Mouse (Mus musculus) duodenum, adult 2 months (tissue): Measurements from ENCODE around the gene Ltc4s. TPM values are rescaled to one million over a fixed set of nuclear protein-coding genes. Genes with fewer than 3 reads are reported as not detected.

Source experiments
- polyA plus RNA-seq: library from polyadenylated mRNA; depleted of rRNA; stranded (reverse); fragments of >200 nt; gene quantifications from 2 replicates; pipeline ENCODE4 v1.2.3, GENCODE M21; 2012; ENCODE audit warnings: low replicate concordance; rRNA removed

The Ltc4s gene
- 97.9 and 207 TPM in 2 replicates for polyA plus RNA-seq

DNA sequence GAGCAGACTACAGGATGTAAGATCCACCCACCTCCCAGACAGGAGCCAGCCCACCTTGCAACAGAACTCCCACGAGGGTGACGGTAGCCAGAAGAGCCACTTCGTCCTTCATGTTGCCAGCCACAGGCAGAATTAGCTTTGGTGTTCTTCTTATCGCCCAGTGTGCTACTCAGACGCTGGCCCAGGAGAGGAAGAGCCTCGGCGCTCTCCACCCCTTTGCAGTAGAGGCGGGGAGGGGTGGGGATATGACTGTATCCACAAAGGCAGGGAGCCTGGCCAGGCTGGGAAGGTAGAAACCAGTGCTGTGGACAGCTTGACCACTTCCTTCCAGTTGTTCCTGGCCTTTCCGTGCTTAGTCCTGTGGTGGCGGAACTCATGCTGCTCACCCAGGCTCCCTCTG, at the start of gene Ltc4s:
Gene Ltc4s (minus strand): TSS at position 293 of the 400 bp plus-strand sequence.

DNA sequence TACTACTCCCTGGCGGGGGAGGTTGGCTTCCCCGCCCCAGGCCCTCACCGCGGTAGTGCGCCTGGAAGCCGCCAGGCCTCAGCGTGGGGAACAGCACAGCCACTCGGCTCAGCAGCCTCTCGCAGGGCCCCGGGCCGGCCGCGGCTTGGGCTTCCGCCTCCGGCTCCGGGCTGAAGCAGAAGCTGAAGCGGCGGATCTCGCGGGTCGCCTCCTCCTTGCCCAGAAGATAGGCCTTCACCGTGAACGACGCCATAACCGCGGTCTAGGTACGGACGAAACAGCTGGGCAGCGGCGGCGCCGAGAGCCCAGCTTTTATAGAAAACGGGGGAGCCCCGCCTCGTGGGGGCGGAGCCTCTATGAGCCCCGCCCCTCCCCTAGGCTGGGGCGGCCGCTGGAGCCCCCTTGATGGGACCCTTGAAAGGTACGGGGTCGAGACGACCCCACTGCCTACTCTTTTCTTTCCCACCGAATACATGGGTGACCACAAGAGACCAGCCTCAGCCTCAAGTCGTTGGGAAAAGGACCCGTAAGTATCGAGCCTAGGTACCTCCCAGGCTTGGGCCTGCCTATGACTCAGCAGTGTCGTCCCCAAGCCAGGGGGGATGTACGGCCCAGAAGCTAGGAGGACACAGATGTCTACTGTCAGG, 27.8 kb downstream of the Ltc4s start, which contains the start of the genes Sqstm1 and Mgat4b:
Gene Sqstm1 (minus strand): TSS at position 323 of the 647 bp plus-strand sequence.
Gene Mgat4b (plus strand): TSS at position 386 of the 647 bp plus-strand sequence.

Other genes starting within 250 kb of the Ltc4s start
- gene Rnf130, start 213.3 kb downstream of the Ltc4s start, polyA plus RNA-seq, result 24.9 and 32.5 TPM in 2 replicates
- gene Tbc1d9b, start 107.2 kb downstream of the Ltc4s start, polyA plus RNA-seq, result 20.5 and 21.6 TPM in 2 replicates
- 2.2 and 2.3 TPM in 2 replicates for gene Mrnip, start 64.2 kb downstream of the Ltc4s start, polyA plus RNA-seq
- gene Sqstm1, start 27.8 kb downstream of the Ltc4s start, polyA plus RNA-seq, result 77.7 and 139 TPM in 2 replicates
- gene Mgat4b, start 27.7 kb downstream of the Ltc4s start, polyA plus RNA-seq, result 129 and 267 TPM in 2 replicates
- 8.1 and 11.0 TPM in 2 replicates for gene Maml1, start 53.7 kb upstream of the Ltc4s start, polyA plus RNA-seq
- 8.5 and 18.6 TPM in 2 replicates for gene Canx, start 87.1 kb upstream of the Ltc4s start, polyA plus RNA-seq
- gene Cby3, start 115.8 kb upstream of the Ltc4s start, polyA plus RNA-seq, result 0.57 TPM in 1 of 2 replicates, not detected in the other
- gene Hnrnph1, start 138.4 kb upstream of the Ltc4s start, polyA plus RNA-seq, result 5.5 and 7.0 TPM in 2 replicates
- gene Rufy1, start 192.5 kb upstream of the Ltc4s start, polyA plus RNA-seq, result 9.9 and 15.3 TPM in 2 replicates